Mouse (Mus musculus) forebrain, embryonic 10.5 days (tissue): ENCODE data around the gene Cenpv. TPM values are rescaled to one million over a fixed set of nuclear protein-coding genes. Genes with fewer than 3 reads are reported as not detected.

Experiments used
- DNase-seq: peaks from one replicate; pipeline ENCODE4 v3.0.0-alpha.2; 2017; ENCODE audit warnings: low spot score; ENCODE audit errors: extremely low spot score
- H3K27ac ChIP-seq: fragments of 300-500 bp; sonication (generic); 2 replicates; pipeline ENCODE4 v1.5.1; 2016; ENCODE audit warnings: mild to moderate bottlenecking
- H3K27me3 ChIP-seq: fragments of 300-500 bp; sonication (generic); 2 replicates; pipeline ENCODE4 v1.6.1; 2016; ENCODE audit warnings: mild to moderate bottlenecking; ENCODE audit not compliant: poor library complexity, severe bottlenecking
- H3K36me3 ChIP-seq: fragments of 300-500 bp; sonication (generic); replicated peaks from 2 replicates; pipeline ENCODE4 v1.6.1; 2016; ENCODE audit warnings: mild to moderate bottlenecking, moderate library complexity
- H3K4me1 ChIP-seq: fragments of 300-500 bp; sonication (generic); 2 replicates; pipeline ENCODE4 v1.6.1; 2016
- H3K4me3 ChIP-seq: fragments of 300-500 bp; sonication (generic); 2 replicates; pipeline ENCODE4 v1.5.1; 2016; ENCODE audit warnings: mild to moderate bottlenecking, moderate library complexity
- H3K9me3 ChIP-seq: fragments of 300-500 bp; sonication (generic); 2 replicates; pipeline ENCODE4 v1.6.1; 2016; ENCODE audit warnings: mild to moderate bottlenecking, moderate library complexity
- WGBS: fragments of 180-500 bp; shearing (Covaris S2); methylation state at CpG from one replicate; pipeline ENCODE4 v1.1.7; 2016; 5-methylcytosine and 5-hydroxymethylcytosine counted together
- polyA plus RNA-seq: library from polyadenylated mRNA; unstranded; fragments of >200 nt; fragmentation: Nextera tagmentation; extraction: Ambion mirVana; gene quantifications from 2 replicates; pipeline ENCODE4 v1.2.1, GENCODE M21; 2016

Cenpv gene
- polyA plus RNA-seq: 35.6 and 38.6 TPM in 2 replicates

- WGBS: 6% methylated on average over 57 of the region's 57 CpGs
- Histone ChIP-seq H3K36me3 (peaks cover 17% of the 10 kb centered on the region), H3K27me3 (peaks cover 35% of the 10 kb centered on the region), H3K9me3 (no peaks in the 10 kb centered on the region), H3K4me3 (peak within 1 kb of the TSS; percentile 76), H3K27ac (peak within 1 kb of the TSS; percentile 94), H3K4me1 (peaks cover 27% of the 10 kb centered on the region)
- peak; percentile 71 for DNase-seq
Measured at GRCm38 (mm10) chr11:62539089-62539890, at the start of gene Cenpv. Gene Cenpv, minus strand, starts transcription at chr11:62539261.

GRCm38 (mm10) chr11:62587034-62587433, 48.0 kb upstream of the Cenpv start:
- Histone ChIP-seq H3K27me3 (no peaks in the 10 kb centered on the region), H3K9me3 (no peaks in the 10 kb centered on the region), H3K4me3 (no peak overlapping the region), H3K27ac (no peak overlapping the region), H3K36me3 (no peaks in the 10 kb centered on the region), H3K4me1 (peaks cover 14% of the 10 kb centered on the region)
- no peak for DNase-seq
- 89% methylated on average over 5 of the region's 5 CpGs for WGBS

GRCm38 (mm10) chr11:62584671-62585206, 45.7 kb upstream of the Cenpv start:
- Histone ChIP-seq H3K9me3 (no peaks in the 10 kb centered on the region), H3K27ac (no peak overlapping the region), H3K4me1 (peaks cover 10% of the 10 kb centered on the region; the same call in 1 of the 2 replicates), H3K4me3 (no peak overlapping the region), H3K27me3 (no peaks in the 10 kb centered on the region), H3K36me3 (no peaks in the 10 kb centered on the region)
- 86% methylated on average over 9 of the region's 9 CpGs for WGBS
- DNase-seq: no peak

- Histone ChIP-seq H3K9me3 (no peaks in the 10 kb centered on the region), H3K27ac (no peak overlapping the region), H3K27me3 (no peaks in the 10 kb centered on the region), H3K4me3 (no peak overlapping the region), H3K36me3 (no peaks in the 10 kb centered on the region), H3K4me1 (peaks cover 6% of the 10 kb centered on the region; the same call in 1 of the 2 replicates)
- WGBS: 70% methylated on average over 6 of the region's 6 CpGs
- DNase-seq: no peak
Measured at GRCm38 (mm10) chr11:62583031-62583430, 44.0 kb upstream of the Cenpv start.

GRCm38 (mm10) chr11:62576530-62577152, 37.6 kb upstream of the Cenpv start:
- Histone ChIP-seq H3K27ac (no peak overlapping the region), H3K27me3 (peaks cover 17% of the 10 kb centered on the region), H3K4me3 (peak overlapping the region; percentile 58; the same call in 1 of the 2 replicates), H3K36me3 (no peaks in the 10 kb centered on the region), H3K9me3 (no peaks in the 10 kb centered on the region), H3K4me1 (peaks cover 18% of the 10 kb centered on the region)
- 63% methylated on average over 16 of the region's 16 CpGs for WGBS
- no peak for DNase-seq

- Histone ChIP-seq H3K9me3 (no peaks in the 10 kb centered on the region), H3K27ac (peak overlapping the region; percentile 48), H3K4me3 (peak overlapping the region; percentile 58), H3K4me1 (peaks cover 18% of the 10 kb centered on the region), H3K27me3 (peaks cover 17% of the 10 kb centered on the region), H3K36me3 (no peaks in the 10 kb centered on the region)
- 5% methylated on average over 27 of the region's 27 CpGs for WGBS
- DNase-seq: peak; percentile 36
Measured at GRCm38 (mm10) chr11:62575659-62576438, 36.8 kb upstream of the Cenpv start.

GRCm38 (mm10) chr11:62575297-62575658, 36.2 kb upstream of the Cenpv start:
- peak; percentile 86 for DNase-seq

GRCm38 (mm10) chr11:62574703-62575085, 35.6 kb upstream of the Cenpv start:
- H3K4me3 ChIP-seq: no peak overlapping the region
- no peaks in the 10 kb centered on the region for H3K9me3 ChIP-seq
- WGBS: 86% methylated on average over 4 of the region's 4 CpGs
- DNase-seq: no peak
- H3K27me3 ChIP-seq: peaks cover 17% of the 10 kb centered on the region
- peaks cover 18% of the 10 kb centered on the region for H3K4me1 ChIP-seq
- H3K36me3 ChIP-seq: no peaks in the 10 kb centered on the region
- H3K27ac ChIP-seq: no peak overlapping the region

More at GRCm38 (mm10) chr11:62575297-62575658, 36.2 kb upstream of the Cenpv start:
- Histone ChIP-seq H3K4me1 (peaks cover 18% of the 10 kb centered on the region), H3K27me3 (peaks cover 17% of the 10 kb centered on the region), H3K4me3 (peak overlapping the region; percentile 58), H3K27ac (peak overlapping the region; percentile 48), H3K36me3 (no peaks in the 10 kb centered on the region), H3K9me3 (no peaks in the 10 kb centered on the region)
- 5% methylated on average over 9 of the region's 9 CpGs for WGBS

- Histone ChIP-seq H3K27ac (0 out of 2 replicates have a peak within 1 kb of the TSS, but pooled peaks have one; percentile 48), H3K4me1 (peaks cover 18% of the 10 kb centered on the region), H3K27me3 (peaks cover 17% of the 10 kb centered on the region), H3K9me3 (no peaks in the 10 kb centered on the region), H3K36me3 (no peaks in the 10 kb centered on the region), H3K4me3 (peak within 1 kb of the TSS; percentile 58)
- DNase-seq: no peak
- WGBS: 83% methylated on average over 6 of the region's 6 CpGs
Measured at GRCm38 (mm10) chr11:62573959-62574702, 35.1 kb upstream of the Cenpv start, which contains the start of gene Trpv2. Gene Trpv2, plus strand, starts transcription at chr11:62574486.

- H3K36me3 ChIP-seq: no peaks in the 10 kb centered on the region
- H3K27me3 ChIP-seq: no peaks in the 10 kb centered on the region
- DNase-seq: no peak
- no peaks in the 10 kb centered on the region; the same call in 1 of the 2 replicates for H3K4me1 ChIP-seq
- no peak overlapping the region for H3K4me3 ChIP-seq
- 79% methylated on average over 3 of the region's 3 CpGs for WGBS
- H3K27ac ChIP-seq: no peak overlapping the region
- no peaks in the 10 kb centered on the region for H3K9me3 ChIP-seq
Measured at GRCm38 (mm10) chr11:62568300-62568699, 29.2 kb upstream of the Cenpv start.

GRCm38 (mm10) chr11:62566211-62566610, 27.1 kb upstream of the Cenpv start:
- Histone ChIP-seq H3K27ac (no peak overlapping the region), H3K27me3 (peaks cover 6% of the 10 kb centered on the region), H3K4me1 (no peaks in the 10 kb centered on the region; the same call in 1 of the 2 replicates), H3K9me3 (no peaks in the 10 kb centered on the region), H3K4me3 (no peak overlapping the region), H3K36me3 (no peaks in the 10 kb centered on the region)
- no peak for DNase-seq
- WGBS: 76% methylated on average over 1 of the region's 1 CpGs

GRCm38 (mm10) chr11:62565747-62566146, 26.7 kb upstream of the Cenpv start:
- 81% methylated on average over 7 of the region's 7 CpGs for WGBS
- H3K36me3 ChIP-seq: no peaks in the 10 kb centered on the region
- H3K4me3 ChIP-seq: no peak overlapping the region
- no peaks in the 10 kb centered on the region for H3K9me3 ChIP-seq
- H3K4me1 ChIP-seq: peaks cover under 1% of the 10 kb centered on the region
- H3K27me3 ChIP-seq: peaks cover 9% of the 10 kb centered on the region
- no peak overlapping the region for H3K27ac ChIP-seq
- DNase-seq: no peak
